Mouse (Mus musculus) CH12.LX (cell line): Measurements from ENCODE around the gene Serinc5. TPM values are rescaled to one million over a fixed set of nuclear protein-coding genes. Genes with fewer than 3 reads are reported as not detected.

Experiments used
- DNase-seq: peaks from one replicate; pipeline ENCODE4 v3.0.0-alpha.2; 2013; ENCODE audit errors: extremely low read depth
- H3K27ac ChIP-seq: 2 replicates; pipeline ENCODE4 v1.5.1; 2012; ENCODE audit warnings: low read depth, mild to moderate bottlenecking, control low read depth, moderate library complexity; ENCODE audit not compliant: insufficient read depth
- H3K27me3 ChIP-seq: replicated peaks from 2 replicates; pipeline ENCODE3; 2012; ENCODE audit warnings: inconsistent platforms
- H3K36me3 ChIP-seq, 2 experiments: replicated peaks in 1 of 2; 2 replicates each; pipeline versions ENCODE3 to v1.6.1; 2012; ENCODE audit warnings: inconsistent platforms in 1 of 2, low read length in 1 of 2, mild to moderate bottlenecking in 1 of 2, mixed read lengths in 1 of 2, moderate library complexity in 1 of 2; ENCODE audit not compliant: control insufficient read depth in 1 of 2, insufficient read depth in 1 of 2
- H3K4me1 ChIP-seq, 2 experiments: 2 replicates each; pipeline ENCODE4 v1.6.1; 2012; ENCODE audit warnings: inconsistent platforms in 1 of 2, moderate library complexity in 1 of 2; ENCODE audit not compliant: insufficient read depth in 2 of 2, control insufficient read depth in 1 of 2
- H3K4me2 ChIP-seq: 2 replicates; pipeline ENCODE4 v1.6.1; 2012; ENCODE audit warnings: low read depth, mild to moderate bottlenecking, control low read depth; ENCODE audit not compliant: poor library complexity, insufficient read depth, severe bottlenecking
- H3K4me3 ChIP-seq, 3 experiments: fragments of 150-350 bp in 1 of 3; sonication (generic) in 1 of 3; replicated peaks in 1 of 3; 2 replicates each; pipeline versions ENCODE3 to v1.5.1; 2011 to 2012; ENCODE audit warnings: low read depth in 2 of 3, low read length in 2 of 3, mild to moderate bottlenecking in 2 of 3, moderate library complexity in 2 of 3, control low read depth in 1 of 3, improper control_type of control experiment in 1 of 3, inconsistent platforms in 1 of 3, mixed read lengths in 1 of 3; ENCODE audit not compliant: poor library complexity in 1 of 3
- H3K79me2 ChIP-seq: replicated peaks from 2 replicates; pipeline ENCODE4 v1.6.1; 2012; ENCODE audit warnings: mild to moderate bottlenecking, moderate library complexity; ENCODE audit not compliant: control insufficient read depth, poor library complexity, insufficient read depth, severe bottlenecking; ENCODE audit errors: extremely low read depth
- H3K9ac ChIP-seq: 2 replicates; pipeline ENCODE4 v1.6.1; 2012; ENCODE audit warnings: low read depth, mild to moderate bottlenecking, control low read depth, moderate library complexity; ENCODE audit not compliant: insufficient read depth
- H3K9me3 ChIP-seq: replicated peaks from 2 replicates; pipeline ENCODE3; 2012; ENCODE audit warnings: low read length, inconsistent platforms, mixed read lengths
- BHLHE40 ChIP-seq: IDR thresholded peaks from 2 replicates; pipeline ENCODE4 v1.6.1; 2011; ENCODE audit warnings: mild to moderate bottlenecking, low read depth, low read length, improper control_type of control experiment
- CHD2 ChIP-seq: IDR thresholded peaks from 2 replicates; pipeline ENCODE4 v1.6.1; 2011; ENCODE audit warnings: low read length, improper control_type of control experiment
- CTCF ChIP-seq, 2 experiments: IDR thresholded peaks in 1 of 2; conservative IDR thresholded peaks in 1 of 2; 2 replicates each; pipeline ENCODE4 v1.5.1; 2011 to 2012; ENCODE audit warnings: low read depth in 2 of 2, low read length in 2 of 2, improper control_type of control experiment in 1 of 2, inconsistent platforms in 1 of 2, mild to moderate bottlenecking in 1 of 2, moderate library complexity in 1 of 2
- ETS1 ChIP-seq: conservative IDR thresholded peaks from 2 replicates; pipeline ENCODE4 v1.6.1; 2012; ENCODE audit warnings: low read depth, mild to moderate bottlenecking, inconsistent platforms, low read length, improper control_type of control experiment, moderate library complexity
- HCFC1 ChIP-seq: IDR thresholded peaks from 2 replicates; pipeline ENCODE4 v1.6.1; 2012; ENCODE audit warnings: low read depth, mild to moderate bottlenecking, inconsistent platforms, low read length, improper control_type of control experiment
- IRF4 ChIP-seq: IDR thresholded peaks from 2 replicates; pipeline ENCODE4 v1.6.1; 2014; ENCODE audit warnings: low read depth, mild to moderate bottlenecking, inconsistent platforms, low read length, improper control_type of control experiment
- JUN ChIP-seq: IDR thresholded peaks from 2 replicates; pipeline ENCODE4 v1.6.1; 2011; ENCODE audit warnings: low read depth, mild to moderate bottlenecking, low read length, improper control_type of control experiment, moderate library complexity; ENCODE audit not compliant: insufficient read depth
- KAT2A ChIP-seq: IDR thresholded peaks from 2 replicates; pipeline ENCODE4 v1.6.1; 2012; ENCODE audit warnings: low read length, improper control_type of control experiment, inconsistent platforms; ENCODE audit not compliant: insufficient replicate concordance
- MAFK ChIP-seq: IDR thresholded peaks from 2 replicates; pipeline ENCODE4 v1.6.1; 2011; ENCODE audit warnings: low read length, improper control_type of control experiment; ENCODE audit not compliant: insufficient replicate concordance
- MAX ChIP-seq: IDR thresholded peaks from 2 replicates; pipeline ENCODE4 v1.6.1; 2011; ENCODE audit warnings: low read length, improper control_type of control experiment
- MAZ ChIP-seq: IDR thresholded peaks from 2 replicates; pipeline ENCODE4 v1.6.1; 2012; ENCODE audit warnings: low read depth, mild to moderate bottlenecking, inconsistent platforms, low read length, improper control_type of control experiment, moderate library complexity
- MEF2A ChIP-seq: IDR thresholded peaks from 2 replicates; pipeline ENCODE4 v1.6.1; 2014; ENCODE audit warnings: low read depth, mild to moderate bottlenecking, inconsistent platforms, low read length, improper control_type of control experiment, borderline replicate concordance
- MXI1 ChIP-seq: IDR thresholded peaks from 2 replicates; pipeline ENCODE4 v1.6.1; 2011; ENCODE audit warnings: mild to moderate bottlenecking, low read depth, low read length, improper control_type of control experiment
- NELFE ChIP-seq: IDR thresholded peaks from 2 replicates; pipeline ENCODE4 v1.6.1; 2011; ENCODE audit warnings: low read depth, low read length, improper control_type of control experiment
- NRF1 ChIP-seq: IDR thresholded peaks from 2 replicates; pipeline ENCODE4 v1.6.1; 2014; ENCODE audit warnings: low read depth, mild to moderate bottlenecking, inconsistent platforms, low read length, improper control_type of control experiment, moderate library complexity
- PAX5 ChIP-seq: IDR thresholded peaks from 2 replicates; pipeline ENCODE4 v1.6.1; 2012; ENCODE audit warnings: low read length, inconsistent platforms, mixed read lengths
- POLR2A ChIP-seq: IDR thresholded peaks from 2 replicates; pipeline ENCODE4 v1.6.1; 2011; ENCODE audit warnings: low read depth, mild to moderate bottlenecking, improper control_type of control experiment, low read length
- POLR2AphosphoS2 ChIP-seq: IDR thresholded peaks from 2 replicates; pipeline ENCODE4 v1.6.1; 2011; ENCODE audit warnings: low read depth, low read length, improper control_type of control experiment
- RAD21 ChIP-seq: IDR thresholded peaks from 2 replicates; pipeline ENCODE4 v1.6.1; 2011; ENCODE audit warnings: low read depth, mild to moderate bottlenecking, low read length, improper control_type of control experiment, moderate library complexity
- RCOR1 ChIP-seq: conservative IDR thresholded peaks from 2 replicates; pipeline ENCODE4 v1.6.1; 2012; ENCODE audit warnings: low read depth, mild to moderate bottlenecking, inconsistent platforms, low read length, improper control_type of control experiment
- SIN3A ChIP-seq: IDR thresholded peaks from 2 replicates; pipeline ENCODE4 v1.6.1; 2012; ENCODE audit warnings: low read length, improper control_type of control experiment, inconsistent platforms
- SMC3 ChIP-seq: IDR thresholded peaks from 2 replicates; pipeline ENCODE4 v1.6.1; 2011; ENCODE audit warnings: low read depth, low read length, improper control_type of control experiment
- UBTF ChIP-seq: IDR thresholded peaks from 2 replicates; pipeline ENCODE4 v1.6.1; 2012; ENCODE audit warnings: low read depth, mild to moderate bottlenecking, inconsistent platforms, low read length, improper control_type of control experiment, moderate library complexity
- USF2 ChIP-seq: conservative IDR thresholded peaks from 2 replicates; pipeline ENCODE4 v1.6.1; 2011; ENCODE audit warnings: low read depth, low read length, improper control_type of control experiment
- ZKSCAN1 ChIP-seq: IDR thresholded peaks from 2 replicates; pipeline ENCODE4 v1.6.1; 2012; ENCODE audit warnings: low read depth, inconsistent platforms, low read length, improper control_type of control experiment, borderline replicate concordance
- ZMIZ1 ChIP-seq: IDR thresholded peaks from 2 replicates; pipeline ENCODE4 v1.6.1; 2012; ENCODE audit warnings: low read depth, mild to moderate bottlenecking, inconsistent platforms, low read length, improper control_type of control experiment
- ZNF384 ChIP-seq: IDR thresholded peaks from 2 replicates; pipeline ENCODE4 v1.6.1; 2012; ENCODE audit warnings: low read depth, low read length, improper control_type of control experiment, inconsistent platforms
- dilution Hi-C: fragments of 300-500 bp; cut with MboI; formaldehyde crosslinking; loops from 2 replicates; pipeline ENCODE4 v1.14.3; 2020; ENCODE audit warnings: low sequenced_read_pairs; ENCODE audit not compliant: extremely low pct_unique_long_range_greater_than_20kb, extremely low pct_ligation_motif_present
- in situ Hi-C: fragments of 300-500 bp; cut with MboI; formaldehyde crosslinking; loops from 3 replicates; pipeline ENCODE4 v1.14.3; 2019; ENCODE audit warnings: low sequenced_read_pairs, low pct_ligation_motif_present, low pct_unique_long_range_greater_than_20kb, mixed read lengths
- polyA plus RNA-seq: library from polyadenylated mRNA; unstranded; fragments of >175 nt; gene quantifications from 2 replicates; pipeline ENCODE4 v1.2.1, GENCODE M21; 2012; ENCODE audit warnings: low read depth; ENCODE audit not compliant: insufficient read length
- total RNA-seq, 2 experiments: library from RNA; depleted of rRNA; stranded (reverse); fragments of 300-350 nt in 1 of 2; fragments of >200 nt in 1 of 2; gene quantifications; 2 replicates each; pipeline ENCODE4 v1.2.3; 2012 to 2014

Serinc5 gene
- total and polyA plus RNA-seq, 3 experiments: 1.9 to 5.2 (median 4.3) TPM

GRCm38 (mm10) chr13:92615201-92615600 is 4.3 kb downstream of the Serinc5 start:
- TF ChIP-seq ZNF384: no peak
- TF ChIP-seq KAT2A: no peak
- no peak for TF ChIP-seq MAX
- no peak for TF ChIP-seq UBTF
- no peak for TF ChIP-seq ZKSCAN1
- no peak for TF ChIP-seq POLR2A
- TF ChIP-seq ETS1: no peak
- no peak for TF ChIP-seq USF2
- no peak for TF ChIP-seq IRF4
- TF ChIP-seq ZMIZ1: no peak
- no peak for TF ChIP-seq MXI1
- TF ChIP-seq PAX5: no peak
- no peak for TF ChIP-seq NELFE
- dilution Hi-C loops (no loop called here), in situ Hi-C loops (no loop called here)
- Histone ChIP-seq H3K27ac (no peak overlapping the region), H3K4me1 (peaks cover 4 to 8% of the 10 kb centered on the region in 2 experiments; a peak in 3 of 4 replicates), H3K9me3 (no peaks in the 10 kb centered on the region), H3K36me3 (no peaks in the 10 kb centered on the region), H3K9ac (no peak overlapping the region), H3K4me3 (no peak overlapping the region), H3K27me3 (peaks cover 19% of the 10 kb centered on the region), H3K79me2 (no peaks in the 10 kb centered on the region), H3K4me2 (no peak overlapping the region)
- DNase-seq: no peak

DNA sequence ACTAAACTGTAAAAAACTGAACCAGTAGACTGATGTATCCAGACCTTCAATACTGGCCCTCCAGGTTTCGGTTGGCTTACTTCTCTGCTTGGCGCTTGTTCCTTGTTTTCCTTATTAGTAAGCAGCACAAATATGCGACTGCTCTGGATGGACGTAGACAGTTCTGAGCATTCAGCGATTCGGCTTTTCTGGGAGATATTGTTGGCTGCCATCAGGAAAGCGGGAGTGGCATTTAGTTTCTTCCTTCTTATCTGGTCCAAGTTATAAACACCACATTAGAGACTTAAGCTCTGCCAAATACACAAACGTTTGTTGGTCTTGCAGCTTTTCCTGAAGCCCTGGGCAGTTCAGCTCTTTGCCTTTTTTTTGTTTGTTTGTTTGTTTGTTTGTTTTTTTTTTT is 5.6 kb downstream of the Serinc5 start:
- Histone ChIP-seq H3K79me2 (no peaks in the 10 kb centered on the region), H3K4me2 (no peak overlapping the region), H3K4me3 (no peak overlapping the region), H3K9me3 (no peaks in the 10 kb centered on the region), H3K9ac (no peak overlapping the region), H3K27me3 (peaks cover 15% of the 10 kb centered on the region), H3K4me1 (peaks cover 3 to 4% of the 10 kb centered on the region in 2 experiments; a peak in 2 of 4 replicates), H3K27ac (no peak overlapping the region), H3K36me3 (no peaks in the 10 kb centered on the region)
- dilution Hi-C loops (no loop called here), in situ Hi-C loops (no loop called here)
- TF ChIP-seq POLR2AphosphoS2 (no peak), NRF1 (no peak), ZNF384 (no peak), CHD2 (no peak), BHLHE40 (no peak), HCFC1 (no peak), JUN (no peak), RAD21 (no peak), RCOR1 (no peak), SIN3A (no peak), SMC3 (no peak), CTCF (conservative IDR thresholded peaks at IDR 0.05 in 1 of 2, IDR thresholded peaks at IDR 0.05 in 1 of 2; ENCODE audit: low read depth in 2 of 2, low read length in 2 of 2) (no peak), ETS1 (no peak), POLR2A (no peak), MAFK (no peak), MXI1 (no peak), MAZ (no peak), MEF2A (no peak), USF2 (no peak)
- no peak for DNase-seq
